Mouse (Mus musculus) G1E-ER4 (cell line): ENCODE results near the gene Ide. TPM values are rescaled to one million over a fixed set of nuclear protein-coding genes. Genes with fewer than 3 reads are reported as not detected.

Experiments
- GATA1 ChIP-seq: IDR thresholded peaks from one replicate; pipeline ENCODE4 v1.8.0; 2012; ENCODE audit warnings: low read length, inconsistent platforms
- polyA plus RNA-seq: library from polyadenylated mRNA; stranded (reverse); fragments of >175 nt; gene quantifications from 2 replicates; pipeline ENCODE4 v1.2.3, GENCODE M21; 2012

Gene Ide
- polyA plus RNA-seq, 1 experiment, result 6.8 TPM

- TF ChIP-seq GATA1, result no peak
Measured at GRCm38 (mm10) chr19:37348952-37349351, 11.3 kb upstream of the Ide start.

GRCm38 (mm10) chr19:37348331-37348730 lies 10.7 kb upstream of the Ide start:
- TF ChIP-seq GATA1, result no peak

GRCm38 (mm10) chr19:37346258-37346657 lies 8.6 kb upstream of the Ide start:
- no peak for TF ChIP-seq GATA1

- TF ChIP-seq GATA1, result no peak
Measured at GRCm38 (mm10) chr19:37343899-37344298, 6.2 kb upstream of the Ide start.

GRCm38 (mm10) chr19:37340931-37341330 lies 3.3 kb upstream of the Ide start:
- no peak for TF ChIP-seq GATA1

- no peak for TF ChIP-seq GATA1
Measured at GRCm38 (mm10) chr19:37340495-37340894, 2.8 kb upstream of the Ide start.

- no peak for TF ChIP-seq GATA1
Measured at GRCm38 (mm10) chr19:37335392-37335791, 2.3 kb downstream of the Ide start.

GRCm38 (mm10) chr19:37333357-37333756 lies 4.3 kb downstream of the Ide start:
- TF ChIP-seq GATA1, result peak; percentile 47

GRCm38 (mm10) chr19:37332726-37333125 lies 4.9 kb downstream of the Ide start:
- no peak for TF ChIP-seq GATA1

- no peak for TF ChIP-seq GATA1
Measured at GRCm38 (mm10) chr19:37327216-37327615, 10.4 kb downstream of the Ide start.

GRCm38 (mm10) chr19:37323566-37323965 lies 14.1 kb downstream of the Ide start:
- no peak for TF ChIP-seq GATA1

- no peak for TF ChIP-seq GATA1
Measured at GRCm38 (mm10) chr19:37320802-37321619, 16.6 kb downstream of the Ide start.

- TF ChIP-seq GATA1, result no peak
Measured at GRCm38 (mm10) chr19:37317359-37317758, 20.3 kb downstream of the Ide start.

GRCm38 (mm10) chr19:37315091-37315490 lies 22.6 kb downstream of the Ide start:
- TF ChIP-seq GATA1, result no peak

GRCm38 (mm10) chr19:37311426-37311825 lies 26.2 kb downstream of the Ide start:
- TF ChIP-seq GATA1, result no peak

GRCm38 (mm10) chr19:37310133-37310532 lies 27.5 kb downstream of the Ide start:
- no peak for TF ChIP-seq GATA1

GRCm38 (mm10) chr19:37308941-37309340 lies 28.7 kb downstream of the Ide start:
- TF ChIP-seq GATA1, result no peak

GRCm38 (mm10) chr19:37307826-37308545 lies 29.7 kb downstream of the Ide start:
- TF ChIP-seq GATA1, result no peak
